Mouse (Mus musculus): ENCODE measurements around the gene Foxd2. TPM values are rescaled to one million over a fixed set of nuclear protein-coding genes. Genes with fewer than 3 reads are reported as not detected.
A peak's percentile ranks its signal among the peaks of the same experiment; 100 is the strongest.

Foxd2 gene
- total RNA-seq, 1 experiment from 2014 or later, result 1.3 TPM

GRCm38 (mm10) chr4:114916056-114916455, 7.4 kb upstream of the Foxd2 start:
- no peak for ATAC-seq (ENCODE audit: extremely low read depth, insufficient number of reproducible peaks, low FRiP score, poor library complexity, severe bottlenecking)

GRCm38 (mm10) chr4:114913594-114913962, 4.9 kb upstream of the Foxd2 start:
- ATAC-seq (ENCODE audit: extremely low read depth, insufficient number of reproducible peaks, low FRiP score, poor library complexity, severe bottlenecking), result no peak

- no peak for ATAC-seq (ENCODE audit: extremely low read depth, insufficient number of reproducible peaks, low FRiP score, poor library complexity, severe bottlenecking)
These were observed 4.3 kb upstream of the Foxd2 start for GRCm38 (mm10) chr4:114912705-114913593.

- peak; percentile 28; the same call in 1 of the 2 replicates for ATAC-seq (ENCODE audit: extremely low read depth, insufficient number of reproducible peaks, low FRiP score, poor library complexity, severe bottlenecking)
These were observed 1.2 kb upstream of the Foxd2 start for GRCm38 (mm10) chr4:114909602-114910484.

- peak; percentile 2; the same call in 1 of the 2 replicates for ATAC-seq (ENCODE audit: extremely low read depth, insufficient number of reproducible peaks, low FRiP score, poor library complexity, severe bottlenecking)
These were observed 483 bp downstream of the Foxd2 start for GRCm38 (mm10) chr4:114907951-114908828.

GRCm38 (mm10) chr4:114907056-114907917, 1.4 kb downstream of the Foxd2 start:
- ATAC-seq (ENCODE audit: extremely low read depth, insufficient number of reproducible peaks, low FRiP score, poor library complexity, severe bottlenecking), result no peak

GRCm38 (mm10) chr4:114905969-114906680, 2.5 kb downstream of the Foxd2 start:
- ATAC-seq (ENCODE audit: extremely low read depth, insufficient number of reproducible peaks, low FRiP score, poor library complexity, severe bottlenecking), result no peak

- ATAC-seq (ENCODE audit: extremely low read depth, insufficient number of reproducible peaks, low FRiP score, poor library complexity, severe bottlenecking), result no peak
These were observed 3.2 kb downstream of the Foxd2 start for GRCm38 (mm10) chr4:114905501-114905900.

GRCm38 (mm10) chr4:114903422-114903782, 5.3 kb downstream of the Foxd2 start:
- ATAC-seq (ENCODE audit: extremely low read depth, insufficient number of reproducible peaks, low FRiP score, poor library complexity, severe bottlenecking), result no peak

- no peak for ATAC-seq (ENCODE audit: extremely low read depth, insufficient number of reproducible peaks, low FRiP score, poor library complexity, severe bottlenecking)
These were observed 5.8 kb downstream of the Foxd2 start for GRCm38 (mm10) chr4:114902641-114903421.

- no peak for ATAC-seq (ENCODE audit: extremely low read depth, insufficient number of reproducible peaks, low FRiP score, poor library complexity, severe bottlenecking)
These were observed 6.9 kb downstream of the Foxd2 start for GRCm38 (mm10) chr4:114901643-114902351.

- no peak for ATAC-seq (ENCODE audit: extremely low read depth, insufficient number of reproducible peaks, low FRiP score, poor library complexity, severe bottlenecking)
These were observed 7.6 kb downstream of the Foxd2 start for GRCm38 (mm10) chr4:114900866-114901642.

GRCm38 (mm10) chr4:114899885-114900284, 8.8 kb downstream of the Foxd2 start:
- no peak for ATAC-seq (ENCODE audit: extremely low read depth, insufficient number of reproducible peaks, low FRiP score, poor library complexity, severe bottlenecking)

GRCm38 (mm10) chr4:114897853-114898252, 10.8 kb downstream of the Foxd2 start:
- no peak for ATAC-seq (ENCODE audit: extremely low read depth, insufficient number of reproducible peaks, low FRiP score, poor library complexity, severe bottlenecking)

- no peak for ATAC-seq (ENCODE audit: extremely low read depth, insufficient number of reproducible peaks, low FRiP score, poor library complexity, severe bottlenecking)
These were observed 26.4 kb downstream of the Foxd2 start for GRCm38 (mm10) chr4:114882232-114882631.

Data from neutrophil, adult 5-6 weeks (primary cell).